Mouse (Mus musculus) hindbrain, embryonic 11.5 days (tissue): Measurements from ENCODE around the gene Mlec. TPM values are rescaled to one million over a fixed set of nuclear protein-coding genes. Genes with fewer than 3 reads are reported as not detected.
"Not testable (repeated sequence)": the region's sequence is repeated elsewhere in the genome, so short reads cannot be mapped to it uniquely, and the experiment has no call there.

ENCODE experiments used
- ATAC-seq: fragments of 200-750 bp; cut with Nextera tagmentation; 2 replicates; pipeline ENCODE4 v1.8.0; 2017; ENCODE audit warnings: mild to moderate bottlenecking, moderate TSS enrichment, moderate library complexity; ENCODE audit not compliant: low FRiP score
- DNase-seq: peaks from one replicate; pipeline ENCODE4 v3.0.0-alpha.2; 2015; ENCODE audit warnings: low spot score
- H3K27ac ChIP-seq: fragments of 300-500 bp; sonication (generic); 2 replicates; pipeline ENCODE4 v1.5.1; 2014; ENCODE audit warnings: mild to moderate bottlenecking, low read depth, low read length
- H3K27me3 ChIP-seq: fragments of 300-500 bp; sonication (generic); 2 replicates; pipeline ENCODE4 v1.6.1; 2014; ENCODE audit warnings: mild to moderate bottlenecking, low read length, moderate library complexity, mixed read lengths; ENCODE audit not compliant: control insufficient read depth, insufficient read depth
- H3K36me3 ChIP-seq: fragments of 300-500 bp; sonication (generic); 2 replicates; pipeline ENCODE4 v1.6.1; 2014; ENCODE audit warnings: mild to moderate bottlenecking, low read length, moderate library complexity, mixed read lengths; ENCODE audit not compliant: control insufficient read depth, insufficient read depth
- H3K4me1 ChIP-seq: fragments of 300-500 bp; sonication (generic); replicated peaks from 2 replicates; pipeline ENCODE4 v1.6.1; 2014; ENCODE audit warnings: low read length, mixed read lengths; ENCODE audit not compliant: control insufficient read depth, insufficient read depth
- H3K4me2 ChIP-seq: fragments of 300-500 bp; sonication (generic); replicated peaks from 2 replicates; pipeline ENCODE4 v1.6.1; 2014; ENCODE audit warnings: mild to moderate bottlenecking, low read depth, low read length
- H3K4me3 ChIP-seq: fragments of 300-500 bp; sonication (generic); 2 replicates; pipeline ENCODE4 v1.5.1; 2014; ENCODE audit warnings: low read depth, low read length
- H3K9ac ChIP-seq: fragments of 300-500 bp; sonication (generic); 2 replicates; pipeline ENCODE4 v1.6.1; 2014; ENCODE audit warnings: low read depth, low read length
- H3K9me3 ChIP-seq: fragments of 300-500 bp; sonication (generic); 2 replicates; pipeline ENCODE4 v1.6.1; 2016; ENCODE audit warnings: low read length; ENCODE audit not compliant: control insufficient read depth
- WGBS: fragments of 180-500 bp; shearing (Covaris S2); extraction: QIAGEN DNeasy Blood & Tissue Kit; methylation state at CpG from one replicate; pipeline ENCODE4 v1.1.7; 2014; 5-methylcytosine and 5-hydroxymethylcytosine counted together
- polyA plus RNA-seq: library from polyadenylated mRNA; unstranded; fragments of >200 nt; fragmentation: Nextera tagmentation; extraction: Ambion mirVana; gene quantifications from 2 replicates; pipeline ENCODE4 v1.2.1, GENCODE M21; 2014

Mlec gene
- polyA plus RNA-seq, 1 experiment from 2014 or later, result 44.1 TPM

DNA sequence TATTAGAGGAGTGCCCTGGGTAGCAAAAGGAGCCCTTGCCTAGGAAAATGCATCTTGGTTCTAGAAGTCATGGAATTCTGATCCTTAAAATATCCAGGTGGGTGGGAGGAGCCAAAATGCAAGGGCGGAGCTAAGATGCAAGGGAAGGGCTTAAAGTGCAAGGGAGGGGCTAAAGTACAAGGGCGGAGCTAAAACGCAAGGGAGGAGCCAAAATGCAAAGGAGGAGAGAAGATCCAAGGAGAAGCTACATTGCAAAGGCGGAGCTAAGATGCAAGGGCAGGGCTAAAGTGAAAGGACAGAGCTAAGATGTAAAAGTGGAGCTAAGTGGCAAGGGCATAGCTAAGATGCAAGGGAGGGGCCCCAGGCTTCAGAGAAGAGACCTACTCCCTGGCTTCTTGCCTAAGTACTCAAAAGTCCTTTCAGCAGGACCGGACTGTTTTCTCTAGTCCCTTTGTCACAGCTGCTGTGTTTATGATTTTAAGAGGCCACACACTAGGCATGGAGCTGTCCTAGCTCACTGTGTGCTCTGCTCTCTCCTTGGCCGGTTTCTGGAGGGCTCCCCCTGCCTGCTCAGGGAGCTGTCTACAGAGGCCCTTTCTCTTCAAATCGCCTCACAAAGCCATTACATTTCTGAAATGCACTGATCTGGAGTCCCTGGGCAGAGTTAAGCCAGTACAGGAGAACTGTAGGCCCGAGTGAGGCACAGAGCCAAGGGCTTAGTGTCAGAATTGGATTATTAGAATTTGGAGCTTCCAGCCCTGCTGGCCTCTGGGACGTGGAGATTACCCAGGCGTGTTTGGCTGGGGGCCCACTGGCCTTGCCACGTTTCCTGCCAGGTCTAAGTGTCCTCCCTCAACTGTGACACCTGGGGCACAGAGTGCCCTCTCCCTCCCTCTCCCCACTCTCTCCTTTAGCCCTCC is 8.2 kb upstream of the Mlec start:
- ATAC-seq (no peak), DNase-seq (no peak)
- 59% methylated on average over 11 of the region's 11 CpGs for WGBS

DNA sequence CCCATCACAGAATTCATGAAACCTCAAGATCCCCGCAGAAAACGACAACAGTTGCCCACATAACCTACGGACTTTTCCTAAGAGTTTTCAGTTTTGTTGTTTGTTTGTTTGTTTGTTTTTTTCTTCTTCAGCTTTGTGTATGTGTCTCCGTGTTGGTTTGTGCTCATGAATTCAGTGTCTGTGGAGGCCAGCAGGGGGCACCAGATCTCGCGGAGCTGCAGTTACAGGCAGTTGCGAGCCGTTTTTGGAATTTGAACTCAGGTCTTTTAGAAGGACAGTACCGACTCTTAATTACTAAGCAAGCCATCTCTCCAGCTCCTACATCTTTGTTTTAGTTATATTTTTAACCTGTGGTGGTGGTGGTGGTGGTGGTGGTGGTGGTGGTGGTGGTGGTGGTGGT is 7.4 kb upstream of the Mlec start:
- no peak overlapping the region for H3K4me2 ChIP-seq
- 60% methylated on average over 9 of the region's 9 CpGs for WGBS
- no peaks in the 10 kb centered on the region for H3K4me1 ChIP-seq
- no peaks in the 10 kb centered on the region for H3K27me3 ChIP-seq
- no peak overlapping the region for H3K4me3 ChIP-seq
- no peak overlapping the region for H3K27ac ChIP-seq
- H3K9me3 ChIP-seq, result no peaks in the 10 kb centered on the region
- ATAC-seq, result no peak
- no peak overlapping the region for H3K9ac ChIP-seq
- DNase-seq, result no peak
- H3K36me3 ChIP-seq, result no peaks in the 10 kb centered on the region

More for the DNA sequence above, 8.2 kb upstream of the Mlec start:
- Histone ChIP-seq H3K9me3 (no peaks in the 10 kb centered on the region), H3K27ac (no peak overlapping the region), H3K36me3 (no peaks in the 10 kb centered on the region), H3K4me2 (no peak overlapping the region), H3K9ac (no peak overlapping the region), H3K4me1 (no peaks in the 10 kb centered on the region), H3K4me3 (no peak overlapping the region), H3K27me3 (no peaks in the 10 kb centered on the region)

DNA sequence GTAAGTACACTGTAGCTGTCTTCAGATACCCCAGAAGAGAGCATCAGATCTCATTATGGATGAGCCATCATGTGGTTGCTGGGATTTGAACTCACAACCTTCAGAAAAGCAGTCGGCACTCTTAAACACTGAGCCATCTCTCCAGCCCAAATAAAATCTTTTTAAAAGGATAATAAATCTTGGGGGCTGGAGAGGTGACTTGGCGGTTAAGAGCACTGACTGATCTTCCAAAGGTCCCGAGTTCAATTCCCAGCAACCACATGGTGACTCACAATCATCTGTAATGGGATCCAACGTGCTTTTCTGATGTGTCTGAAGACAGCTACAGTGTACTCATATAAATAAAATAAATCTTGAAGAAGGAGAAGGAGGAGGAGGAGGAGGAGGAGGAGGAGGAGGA is 6.5 kb upstream of the Mlec start:
- H3K9me3 ChIP-seq, H3K4me3 ChIP-seq, DNase-seq, H3K36me3 ChIP-seq, H3K4me1 ChIP-seq, H3K27me3 ChIP-seq, ATAC-seq, H3K27ac ChIP-seq, H3K9ac ChIP-seq, H3K4me2 ChIP-seq: not testable (repeated sequence)
- WGBS, result 85% methylated on average over 4 of the region's 4 CpGs

DNA sequence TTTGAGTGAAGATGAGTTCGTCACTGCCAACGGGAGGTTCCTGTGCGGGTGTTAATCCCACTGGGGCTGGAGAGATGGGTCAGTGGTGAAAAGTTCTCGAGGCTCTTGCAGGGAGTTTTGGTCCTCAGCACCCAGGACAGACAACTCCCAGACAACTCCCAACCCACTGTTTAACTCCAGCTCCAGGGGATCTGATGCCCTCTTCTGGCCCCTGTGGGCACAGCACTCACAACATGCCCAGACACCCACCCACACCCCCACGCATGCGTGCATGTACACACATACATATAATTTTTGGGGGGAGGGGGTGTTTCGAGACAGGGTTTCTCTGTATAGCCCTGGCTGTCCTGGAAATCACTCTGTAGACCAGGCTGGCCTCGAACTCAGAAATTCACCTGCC is 5.6 kb upstream of the Mlec start:
- ATAC-seq, result no peak
- Histone ChIP-seq H3K36me3 (no peaks in the 10 kb centered on the region), H3K9me3 (no peaks in the 10 kb centered on the region), H3K4me1 (0 out of 2 replicates have a peak, but pooled peaks cover 2% of the 10 kb centered on the region), H3K4me3 (no peak overlapping the region), H3K4me2 (no peak overlapping the region), H3K9ac (no peak overlapping the region), H3K27me3 (no peaks in the 10 kb centered on the region), H3K27ac (no peak overlapping the region)
- peak; percentile 54 for DNase-seq
- 43% methylated on average over 8 of the region's 8 CpGs for WGBS

DNA sequence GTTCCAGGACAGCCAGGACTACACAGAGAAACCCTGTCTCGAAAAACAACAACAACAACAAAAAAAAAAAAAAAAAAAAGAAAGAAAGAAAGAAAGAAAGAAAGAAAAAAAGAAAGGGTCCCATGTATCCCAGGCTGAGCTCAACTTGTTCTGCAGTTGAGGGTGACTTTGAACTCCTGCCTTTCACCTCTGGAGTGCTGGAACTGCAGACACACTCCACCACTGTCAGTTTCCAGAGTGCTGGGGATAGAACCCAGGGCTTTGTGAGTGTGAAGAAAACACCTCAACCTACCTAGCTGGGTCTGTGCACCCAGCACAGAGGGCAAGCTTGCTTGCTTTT is 3.9 kb upstream of the Mlec start:
- H3K4me2 ChIP-seq, H3K4me1 ChIP-seq, H3K9ac ChIP-seq, ATAC-seq, DNase-seq, H3K27ac ChIP-seq, H3K9me3 ChIP-seq, H3K27me3 ChIP-seq, H3K36me3 ChIP-seq, H3K4me3 ChIP-seq: not testable (repeated sequence)
- no CpG with 5 or more reads among the region's 1 CpGs for WGBS

DNA sequence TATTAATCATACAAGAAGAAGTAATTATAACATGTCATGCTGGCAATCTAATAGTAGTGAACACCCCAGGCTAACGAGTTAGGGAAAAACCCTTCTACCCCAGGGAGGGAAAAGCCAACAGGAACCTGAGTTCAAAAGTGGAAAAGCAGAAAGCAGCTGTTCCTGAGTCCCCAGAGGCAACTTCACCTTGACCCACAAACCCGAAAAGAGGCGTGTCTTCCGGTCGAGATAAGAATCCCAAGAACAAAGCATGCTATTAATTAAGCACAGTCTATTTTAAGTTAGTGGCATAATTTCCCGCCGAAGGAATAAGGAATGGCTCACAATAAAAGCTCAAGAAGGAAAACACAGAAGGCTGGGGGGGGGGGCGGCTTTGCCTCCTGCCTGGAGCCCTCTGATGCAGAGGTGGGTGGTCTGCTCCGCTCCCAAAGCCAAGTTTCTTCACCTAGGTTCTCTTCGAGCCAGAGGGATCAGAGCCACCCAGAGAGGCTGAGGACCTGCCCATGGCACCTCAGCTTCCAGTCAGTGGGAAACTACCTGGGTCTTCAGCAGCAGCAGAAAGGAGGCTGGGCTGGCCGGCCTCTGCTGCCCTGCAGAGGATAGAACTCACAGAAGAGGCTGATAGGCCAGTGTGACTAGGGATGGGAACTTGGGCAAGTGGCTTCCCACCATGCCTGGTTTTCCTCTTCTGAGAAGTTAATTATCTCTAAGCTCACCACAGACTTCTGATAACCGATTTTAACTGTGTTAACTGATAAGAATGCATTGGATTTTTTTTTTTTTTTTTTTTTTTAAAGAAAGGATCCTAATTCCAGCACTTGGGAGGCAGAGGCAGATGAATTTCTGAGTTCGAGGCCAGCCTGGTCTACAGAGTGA is 3.3 kb upstream of the Mlec start:
- H3K4me1 ChIP-seq, result peaks cover 6% of the 10 kb centered on the region; the same call in 1 of the 2 replicates
- no peak for ATAC-seq
- no peak overlapping the region for H3K9ac ChIP-seq
- DNase-seq, result no peak
- no peaks in the 10 kb centered on the region for H3K27me3 ChIP-seq
- H3K4me3 ChIP-seq, result no peak overlapping the region
- H3K4me2 ChIP-seq, result no peak overlapping the region
- no peaks in the 10 kb centered on the region for H3K36me3 ChIP-seq
- no peak overlapping the region for H3K27ac ChIP-seq
- H3K9me3 ChIP-seq, result no peaks in the 10 kb centered on the region
- WGBS, result 52% methylated on average over 13 of the region's 13 CpGs

DNA sequence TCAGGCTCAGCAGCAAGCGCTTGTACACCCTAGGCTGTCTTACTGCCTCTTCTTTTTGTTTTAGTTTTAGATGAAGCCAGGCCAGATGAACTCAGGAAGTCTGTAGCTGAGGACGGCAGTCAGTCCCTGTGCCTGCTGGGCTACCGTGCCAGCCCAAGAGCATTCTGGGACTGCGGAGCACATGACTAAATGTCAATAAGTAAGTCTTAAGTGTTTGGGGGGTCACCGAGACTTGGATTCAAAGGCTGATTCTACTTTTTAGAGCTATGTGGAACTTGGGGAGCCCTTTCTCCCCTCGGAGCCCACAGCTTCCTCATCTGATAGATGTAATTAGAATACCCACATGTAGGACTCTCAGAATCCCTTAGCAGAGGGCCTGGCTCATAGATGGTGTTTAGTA is 2.7 kb upstream of the Mlec start:
- Histone ChIP-seq H3K4me1 (peaks cover 8% of the 10 kb centered on the region; the same call in 1 of the 2 replicates), H3K9me3 (no peaks in the 10 kb centered on the region), H3K4me2 (no peak overlapping the region), H3K4me3 (no peak overlapping the region), H3K36me3 (no peaks in the 10 kb centered on the region), H3K27me3 (no peaks in the 10 kb centered on the region), H3K27ac (no peak overlapping the region), H3K9ac (no peak overlapping the region)
- 76% methylated on average over 6 of the region's 6 CpGs for WGBS
- DNase-seq (no peak), ATAC-seq (no peak)

DNA sequence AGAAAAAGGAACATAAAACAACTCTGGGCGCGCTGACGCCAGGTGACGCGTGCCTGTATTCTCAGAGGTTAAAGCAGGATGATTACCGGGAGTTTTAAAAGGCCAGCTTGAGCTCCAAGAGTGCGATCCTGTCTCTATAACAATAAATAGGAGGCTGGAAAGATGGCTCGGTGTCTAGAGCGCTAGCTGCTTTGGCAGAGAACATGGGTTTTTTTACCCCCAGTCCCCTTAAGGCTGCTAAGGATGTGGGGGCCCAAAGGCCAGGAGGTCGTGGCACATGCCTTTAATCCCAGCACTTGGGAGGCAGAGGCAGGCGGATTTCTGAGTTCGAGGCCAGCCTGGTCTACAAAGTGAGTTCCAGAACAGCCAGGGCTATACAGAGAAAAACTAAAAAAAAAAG is 1.2 kb upstream of the Mlec start:
- Histone ChIP-seq H3K27me3 (no peaks in the 10 kb centered on the region), H3K36me3 (no peaks in the 10 kb centered on the region), H3K4me2 (peak overlapping the region; percentile 65), H3K4me3 (peak overlapping the region; percentile 87), H3K27ac (peak overlapping the region; percentile 97), H3K4me1 (peaks cover 14% of the 10 kb centered on the region; the same call in 1 of the 2 replicates), H3K9me3 (no peaks in the 10 kb centered on the region), H3K9ac (peak overlapping the region; percentile 78)
- ATAC-seq, result no peak
- WGBS, result 45% methylated on average over 12 of the region's 12 CpGs
- no peak for DNase-seq
